Mouse (Mus musculus): ENCODE data around the gene G3bp2. TPM values are rescaled to one million over a fixed set of nuclear protein-coding genes. Genes with fewer than 3 reads are reported as not detected.

The G3bp2 gene
- total RNA-seq, 4 experiments from 2014 or later = 204 to 226 (median 221) TPM

GRCm38 (mm10) chr5:92042377-92043348, 40.9 kb downstream of the G3bp2 start:
- DNase-seq (ENCODE audit: low spot score in 2 of 2) = peak; percentile 95 to 96

GRCm38 (mm10) chr5:92019960-92020359, 63.6 kb downstream of the G3bp2 start:
- no peak for DNase-seq (ENCODE audit: low spot score in 2 of 2)

GRCm38 (mm10) chr5:92011756-92012155, 71.8 kb downstream of the G3bp2 start:
- no peak for DNase-seq (ENCODE audit: low spot score in 2 of 2)

GRCm38 (mm10) chr5:92009827-92010226, 73.7 kb downstream of the G3bp2 start:
- DNase-seq (ENCODE audit: low spot score in 2 of 2) = no peak

GRCm38 (mm10) chr5:92003011-92003410, 80.5 kb downstream of the G3bp2 start:
- no peak for DNase-seq (ENCODE audit: low spot score in 2 of 2)

Other genes starting within 250 kb of the G3bp2 start
- gene Rchy1, start 120.7 kb downstream of the G3bp2 start, total RNA-seq (2022) = 10 to 100 TPM; 34.6 to 40.1 (median 38.1) TPM
- not detected for gene Odaph, start 96.2 kb downstream of the G3bp2 start, total RNA-seq (2022)
- gene Cdkl2, start 39.8 kb downstream of the G3bp2 start, total RNA-seq (2022) = 10 to 100 TPM; 30.0 to 32.2 (median 30.6) TPM
- gene Uso1, start 54.2 kb upstream of the G3bp2 start, total RNA-seq (2022) = 10 to 100 TPM; 76.4 to 82.2 (median 79.0) TPM
- not detected for gene U90926, start 131.7 kb upstream of the G3bp2 start, total RNA-seq (2022)
- 1 to 10 TPM in 1 of 4 experiments, under 1 TPM in 3; 0.53 to 1.1 (median 0.83) TPM for gene Ppef2, start 172.6 kb upstream of the G3bp2 start, total RNA-seq (2022)
- gene Naaa, start 194.5 kb upstream of the G3bp2 start, total RNA-seq (2022) = 10 to 100 TPM; 38.8 to 42.6 (median 42.1) TPM
- gene Sdad1, start 226.8 kb upstream of the G3bp2 start, total RNA-seq (2022) = 10 to 100 TPM; 17.4 to 23.6 (median 21.1) TPM
- gene Cxcl9, start 244.4 kb upstream of the G3bp2 start, total RNA-seq (2022) = under 1 TPM in 1 of 4 experiments, not detected in 3; 0.26 TPM
- 1 to 10 TPM; 5.0 to 8.0 (median 6.7) TPM for gene Art3, start 248.1 kb upstream of the G3bp2 start, total RNA-seq (2022)